Mouse (Mus musculus): ENCODE results near the gene Procr. TPM values are rescaled to one million over a fixed set of nuclear protein-coding genes. Genes with fewer than 3 reads are reported as not detected.

The Procr gene
- polyA plus RNA-seq, 1 experiment from 2014 or later, result 3.6 TPM

GRCm38 (mm10) chr2:155779506-155779905, 28.6 kb downstream of the Procr start:
- Histone ChIP-seq H3K27me3 (ENCODE audit: control insufficient read depth, insufficient read depth, low read length) (peaks cover 11% of the 10 kb centered on the region), H3K9ac (ENCODE audit: low read length) (no peak overlapping the region), H3K36me3 (ENCODE audit: control insufficient read depth, insufficient read depth, low read length) (no peaks in the 10 kb centered on the region), H3K9me3 (ENCODE audit: control insufficient read depth, low read length) (no peaks in the 10 kb centered on the region), H3K4me3 (ENCODE audit: low read depth, low read length) (no peak overlapping the region), H3K4me1 (ENCODE audit: control insufficient read depth, insufficient read depth, low read length) (0 out of 2 replicates have a peak, but pooled peaks cover 4% of the 10 kb centered on the region), H3K27ac (replicated peaks; ENCODE audit: low read depth, low read length) (no peak overlapping the region), H3K4me2 (ENCODE audit: low read depth, severe bottlenecking) (no peak overlapping the region)
- WGBS, result 89% methylated on average over 3 of the region's 3 CpGs
- DNase-seq (ENCODE audit: low spot score) (no peak), ATAC-seq (ENCODE audit: insufficient number of reproducible peaks, low FRiP score, low TSS enrichment, low read depth) (no peak)

GRCm38 (mm10) chr2:155784534-155784933, 33.6 kb downstream of the Procr start:
- 84% methylated on average over 6 of the region's 6 CpGs for WGBS
- Histone ChIP-seq H3K4me2 (ENCODE audit: low read depth, severe bottlenecking) (no peak overlapping the region), H3K9me3 (ENCODE audit: control insufficient read depth, low read length) (no peaks in the 10 kb centered on the region), H3K4me1 (ENCODE audit: control insufficient read depth, insufficient read depth, low read length) (no peaks in the 10 kb centered on the region), H3K4me3 (ENCODE audit: low read depth, low read length) (no peak overlapping the region), H3K27ac (replicated peaks; ENCODE audit: low read depth, low read length) (no peak overlapping the region), H3K9ac (ENCODE audit: low read length) (no peak overlapping the region), H3K36me3 (ENCODE audit: control insufficient read depth, insufficient read depth, low read length) (no peaks in the 10 kb centered on the region), H3K27me3 (ENCODE audit: control insufficient read depth, insufficient read depth, low read length) (no peaks in the 10 kb centered on the region)
- ATAC-seq (ENCODE audit: insufficient number of reproducible peaks, low FRiP score, low TSS enrichment, low read depth) (no peak), DNase-seq (ENCODE audit: low spot score) (no peak)

GRCm38 (mm10) chr2:155786905-155787304, 36.0 kb downstream of the Procr start:
- Histone ChIP-seq H3K27me3 (ENCODE audit: control insufficient read depth, insufficient read depth, low read length) (no peaks in the 10 kb centered on the region), H3K36me3 (ENCODE audit: control insufficient read depth, insufficient read depth, low read length) (no peaks in the 10 kb centered on the region), H3K4me1 (ENCODE audit: control insufficient read depth, insufficient read depth, low read length) (no peaks in the 10 kb centered on the region), H3K27ac (replicated peaks; ENCODE audit: low read depth, low read length) (no peak overlapping the region), H3K9me3 (ENCODE audit: control insufficient read depth, low read length) (no peaks in the 10 kb centered on the region), H3K4me2 (ENCODE audit: low read depth, severe bottlenecking) (no peak overlapping the region), H3K9ac (ENCODE audit: low read length) (no peak overlapping the region), H3K4me3 (ENCODE audit: low read depth, low read length) (no peak overlapping the region)
- DNase-seq (ENCODE audit: low spot score) (no peak), ATAC-seq (ENCODE audit: insufficient number of reproducible peaks, low FRiP score, low TSS enrichment, low read depth) (no peak)
- 72% methylated on average over 5 of the region's 5 CpGs for WGBS

GRCm38 (mm10) chr2:155787949-155788931, 37.3 kb downstream of the Procr start:
- ATAC-seq (ENCODE audit: insufficient number of reproducible peaks, low FRiP score, low TSS enrichment, low read depth), result no peak
- H3K4me1 ChIP-seq (ENCODE audit: control insufficient read depth, insufficient read depth, low read length), result peaks cover 3% of the 10 kb centered on the region; the same call in 1 of the 2 replicates
- H3K9me3 ChIP-seq (ENCODE audit: control insufficient read depth, low read length), result no peaks in the 10 kb centered on the region
- 61% methylated on average over 18 of the region's 18 CpGs for WGBS
- no peaks in the 10 kb centered on the region for H3K27me3 ChIP-seq (ENCODE audit: control insufficient read depth, insufficient read depth, low read length)
- no peaks in the 10 kb centered on the region for H3K36me3 ChIP-seq (ENCODE audit: control insufficient read depth, insufficient read depth, low read length)
- no peak overlapping the region for H3K4me3 ChIP-seq (ENCODE audit: low read depth, low read length)
- H3K4me2 ChIP-seq (ENCODE audit: low read depth, severe bottlenecking), result no peak overlapping the region
- H3K27ac ChIP-seq (replicated peaks; ENCODE audit: low read depth, low read length), result no peak overlapping the region
- no peak overlapping the region for H3K9ac ChIP-seq (ENCODE audit: low read length)
- DNase-seq (ENCODE audit: low spot score), result no peak

- peaks cover 3% of the 10 kb centered on the region; the same call in 1 of the 2 replicates for H3K4me1 ChIP-seq (ENCODE audit: control insufficient read depth, insufficient read depth, low read length)
- no peaks in the 10 kb centered on the region for H3K36me3 ChIP-seq (ENCODE audit: control insufficient read depth, insufficient read depth, low read length)
- no peak overlapping the region for H3K27ac ChIP-seq (replicated peaks; ENCODE audit: low read depth, low read length)
- 34% methylated on average over 12 of the region's 12 CpGs for WGBS
- DNase-seq (ENCODE audit: low spot score) (no peak), ATAC-seq (ENCODE audit: insufficient number of reproducible peaks, low FRiP score, low TSS enrichment, low read depth) (no peak)
- no peaks in the 10 kb centered on the region for H3K9me3 ChIP-seq (ENCODE audit: control insufficient read depth, low read length)
- H3K9ac ChIP-seq (ENCODE audit: low read length), result no peak overlapping the region
- no peaks in the 10 kb centered on the region for H3K27me3 ChIP-seq (ENCODE audit: control insufficient read depth, insufficient read depth, low read length)
- peak overlapping the region; percentile 7; the same call in 1 of the 2 replicates for H3K4me2 ChIP-seq (ENCODE audit: low read depth, severe bottlenecking)
- H3K4me3 ChIP-seq (ENCODE audit: low read depth, low read length), result no peak overlapping the region
Measured at GRCm38 (mm10) chr2:155792899-155793298, 42.0 kb downstream of the Procr start.

- no peak for DNase-seq (ENCODE audit: low spot score)
- H3K4me3 ChIP-seq (ENCODE audit: low read depth, low read length), result no peak overlapping the region
- no peak for ATAC-seq (ENCODE audit: insufficient number of reproducible peaks, low FRiP score, low TSS enrichment, low read depth)
- H3K27ac ChIP-seq (replicated peaks; ENCODE audit: low read depth, low read length), result no peak overlapping the region
- H3K4me2 ChIP-seq (ENCODE audit: low read depth, severe bottlenecking), result no peak overlapping the region
- no peak overlapping the region for H3K9ac ChIP-seq (ENCODE audit: low read length)
- 83% methylated on average over 12 of the region's 12 CpGs for WGBS
- no peaks in the 10 kb centered on the region for H3K9me3 ChIP-seq (ENCODE audit: control insufficient read depth, low read length)
- no peaks in the 10 kb centered on the region for H3K27me3 ChIP-seq (ENCODE audit: control insufficient read depth, insufficient read depth, low read length)
- H3K4me1 ChIP-seq (ENCODE audit: control insufficient read depth, insufficient read depth, low read length), result peaks cover 3% of the 10 kb centered on the region; the same call in 1 of the 2 replicates
- H3K36me3 ChIP-seq (ENCODE audit: control insufficient read depth, insufficient read depth, low read length), result no peaks in the 10 kb centered on the region
Measured at GRCm38 (mm10) chr2:155794674-155795445, 43.9 kb downstream of the Procr start.

GRCm38 (mm10) chr2:155798613-155799012, 47.7 kb downstream of the Procr start:
- WGBS, result 64% methylated on average over 3 of the region's 3 CpGs
- no peak overlapping the region for H3K4me3 ChIP-seq (ENCODE audit: low read depth, low read length)
- ATAC-seq (ENCODE audit: insufficient number of reproducible peaks, low FRiP score, low TSS enrichment, low read depth), result no peak
- H3K36me3 ChIP-seq (ENCODE audit: control insufficient read depth, insufficient read depth, low read length), result no peaks in the 10 kb centered on the region
- DNase-seq (ENCODE audit: low spot score), result no peak
- no peaks in the 10 kb centered on the region for H3K9me3 ChIP-seq (ENCODE audit: control insufficient read depth, low read length)
- H3K27ac ChIP-seq (replicated peaks; ENCODE audit: low read depth, low read length), result no peak overlapping the region
- no peaks in the 10 kb centered on the region for H3K4me1 ChIP-seq (ENCODE audit: control insufficient read depth, insufficient read depth, low read length)
- H3K27me3 ChIP-seq (ENCODE audit: control insufficient read depth, insufficient read depth, low read length), result no peaks in the 10 kb centered on the region
- H3K9ac ChIP-seq (ENCODE audit: low read length), result no peak overlapping the region
- no peak overlapping the region for H3K4me2 ChIP-seq (ENCODE audit: low read depth, severe bottlenecking)

- ATAC-seq (ENCODE audit: insufficient number of reproducible peaks, low FRiP score, low TSS enrichment, low read depth) (no peak), DNase-seq (ENCODE audit: low spot score) (no peak)
- H3K36me3 ChIP-seq (ENCODE audit: control insufficient read depth, insufficient read depth, low read length), result no peaks in the 10 kb centered on the region
- no peaks in the 10 kb centered on the region for H3K4me1 ChIP-seq (ENCODE audit: control insufficient read depth, insufficient read depth, low read length)
- H3K4me2 ChIP-seq (ENCODE audit: low read depth, severe bottlenecking), result no peak overlapping the region
- no peak overlapping the region for H3K4me3 ChIP-seq (ENCODE audit: low read depth, low read length)
- no peaks in the 10 kb centered on the region for H3K27me3 ChIP-seq (ENCODE audit: control insufficient read depth, insufficient read depth, low read length)
- no peak overlapping the region for H3K9ac ChIP-seq (ENCODE audit: low read length)
- H3K9me3 ChIP-seq (ENCODE audit: control insufficient read depth, low read length), result no peaks in the 10 kb centered on the region
- WGBS, result 50% methylated on average over 3 of the region's 3 CpGs
- H3K27ac ChIP-seq (replicated peaks; ENCODE audit: low read depth, low read length), result no peak overlapping the region
Measured at GRCm38 (mm10) chr2:155802761-155803160, 51.8 kb downstream of the Procr start.

Measured in limb, embryonic 11.5 days (tissue).